Mouse (Mus musculus) 3134 (cell line): Measurements from ENCODE around the gene Carns1.

ENCODE experiments used
- DNase-seq: peaks from one replicate; pipeline ENCODE4 v3.0.0-alpha.2; 2011; ENCODE audit warnings: low spot score; ENCODE audit not compliant: insufficient read length; ENCODE audit errors: extremely low read depth

Gene Carns1

GRCm38 (mm10) chr19:4151898-4152297, 23.4 kb downstream of the Carns1 start:
- no peak for DNase-seq

GRCm38 (mm10) chr19:4151488-4151860, 23.8 kb downstream of the Carns1 start:
- no peak for DNase-seq

GRCm38 (mm10) chr19:4150567-4151487, 24.5 kb downstream of the Carns1 start:
- DNase-seq = no peak

- no peak for DNase-seq
Measured at GRCm38 (mm10) chr19:4149764-4150461, 25.4 kb downstream of the Carns1 start.

- no peak for DNase-seq
Measured at GRCm38 (mm10) chr19:4149283-4149682, 26.0 kb downstream of the Carns1 start.

- DNase-seq = no peak
Measured at GRCm38 (mm10) chr19:4148819-4149218, 26.5 kb downstream of the Carns1 start.

GRCm38 (mm10) chr19:4148491-4148806, 26.8 kb downstream of the Carns1 start, which contains the start of gene Coro1b:
Gene Coro1b (plus strand): TSS chr19:4148619.
- DNase-seq = peak; percentile 96

GRCm38 (mm10) chr19:4147782-4148490, 27.3 kb downstream of the Carns1 start:
- DNase-seq = no peak

GRCm38 (mm10) chr19:4147022-4147405, 28.3 kb downstream of the Carns1 start:
- DNase-seq = no peak

- no peak for DNase-seq
Measured at GRCm38 (mm10) chr19:4146366-4147021, 28.8 kb downstream of the Carns1 start.

- DNase-seq = no peak
Measured at GRCm38 (mm10) chr19:4145936-4146335, 29.3 kb downstream of the Carns1 start.

- DNase-seq = no peak
Measured at GRCm38 (mm10) chr19:4144550-4145498, 30.5 kb downstream of the Carns1 start.

- no peak for DNase-seq
Measured at GRCm38 (mm10) chr19:4143759-4144268, 31.5 kb downstream of the Carns1 start, which contains the start of gene Cabp4. Gene Cabp4 (minus strand): TSS chr19:4144033.

- no peak for DNase-seq
Measured at GRCm38 (mm10) chr19:4142416-4143173, 32.7 kb downstream of the Carns1 start.

GRCm38 (mm10) chr19:4140147-4140546, 35.1 kb downstream of the Carns1 start:
- DNase-seq = no peak

GRCm38 (mm10) chr19:4139446-4139845, 35.8 kb downstream of the Carns1 start, which contains the start of gene Gpr152:
Gene Gpr152 (plus strand): TSS chr19:4139787.
- no peak for DNase-seq

- DNase-seq = no peak
Measured at GRCm38 (mm10) chr19:4137913-4138312, 37.4 kb downstream of the Carns1 start.

- peak; percentile 36 for DNase-seq
Measured at GRCm38 (mm10) chr19:4136463-4136862, 38.8 kb downstream of the Carns1 start.

GRCm38 (mm10) chr19:4135963-4136345, 39.3 kb downstream of the Carns1 start:
- DNase-seq = peak; percentile 66
